Mouse (Mus musculus): Measurements from ENCODE around the gene Kdm1b. TPM values are rescaled to one million over a fixed set of nuclear protein-coding genes. Genes with fewer than 3 reads are reported as not detected.

The Kdm1b gene
- total and polyA plus RNA-seq, 2 experiments from 2014 or later = 13.9 to 27.2 TPM

- Histone ChIP-seq H3K27me3 (ENCODE audit: insufficient read depth, low read length) (no peaks in the 10 kb centered on the region), H3K4me3 (ENCODE audit: low read depth, low read length) (no peak overlapping the region), H3K9ac (no peak overlapping the region), H3K4me1 (ENCODE audit: insufficient read depth) (no peaks in the 10 kb centered on the region), H3K27ac (ENCODE audit: low read depth, low read length) (no peak overlapping the region), H3K9me3 (ENCODE audit: low read length) (no peaks in the 10 kb centered on the region), H3K36me3 (ENCODE audit: insufficient read depth) (peaks cover 51% of the 10 kb centered on the region), H3K4me2 (ENCODE audit: low read depth) (no peak overlapping the region)
- 93% methylated on average over 5 of the region's 5 CpGs for WGBS
- ATAC-seq (no peak), DNase-seq (no peak)
- no peak for TF ChIP-seq CTCF (IDR thresholded peaks at IDR 0.05; ENCODE audit: low read depth)
These were observed 13.5 kb downstream of the Kdm1b start for GRCm38 (mm10) chr13:47056781-47057180.

- H3K36me3 ChIP-seq (ENCODE audit: insufficient read depth) = peaks cover 65% of the 10 kb centered on the region
- ATAC-seq (no peak), DNase-seq (no peak)
- TF ChIP-seq CTCF (IDR thresholded peaks at IDR 0.05; ENCODE audit: low read depth) = no peak
- no peaks in the 10 kb centered on the region for H3K9me3 ChIP-seq (ENCODE audit: low read length)
- H3K27ac ChIP-seq (ENCODE audit: low read depth, low read length) = no peak overlapping the region
- H3K4me3 ChIP-seq (ENCODE audit: low read depth, low read length) = no peak overlapping the region
- no peak overlapping the region for H3K9ac ChIP-seq
- no peak overlapping the region for H3K4me2 ChIP-seq (ENCODE audit: low read depth)
- WGBS = 93% methylated on average over 17 of the region's 17 CpGs
- no peaks in the 10 kb centered on the region for H3K27me3 ChIP-seq (ENCODE audit: insufficient read depth, low read length)
- H3K4me1 ChIP-seq (ENCODE audit: insufficient read depth) = no peaks in the 10 kb centered on the region
These were observed 19.5 kb downstream of the Kdm1b start for GRCm38 (mm10) chr13:47062756-47063155.

GRCm38 (mm10) chr13:47063985-47064760, 20.9 kb downstream of the Kdm1b start:
- no peak for TF ChIP-seq CTCF (IDR thresholded peaks at IDR 0.05; ENCODE audit: low read depth)
- 77% methylated on average over 15 of the region's 15 CpGs for WGBS
- no peaks in the 10 kb centered on the region for H3K4me1 ChIP-seq (ENCODE audit: insufficient read depth)
- no peaks in the 10 kb centered on the region for H3K27me3 ChIP-seq (ENCODE audit: insufficient read depth, low read length)
- DNase-seq (no peak), ATAC-seq (no peak)
- no peak overlapping the region for H3K27ac ChIP-seq (ENCODE audit: low read depth, low read length)
- no peaks in the 10 kb centered on the region for H3K9me3 ChIP-seq (ENCODE audit: low read length)
- H3K4me3 ChIP-seq (ENCODE audit: low read depth, low read length) = no peak overlapping the region
- no peak overlapping the region for H3K9ac ChIP-seq
- no peak overlapping the region for H3K4me2 ChIP-seq (ENCODE audit: low read depth)
- peaks cover 63% of the 10 kb centered on the region for H3K36me3 ChIP-seq (ENCODE audit: insufficient read depth)

- Histone ChIP-seq H3K9ac (no peak overlapping the region), H3K36me3 (ENCODE audit: insufficient read depth) (peaks cover 50% of the 10 kb centered on the region), H3K9me3 (ENCODE audit: low read length) (no peaks in the 10 kb centered on the region), H3K27me3 (ENCODE audit: insufficient read depth, low read length) (no peaks in the 10 kb centered on the region), H3K4me1 (ENCODE audit: insufficient read depth) (no peaks in the 10 kb centered on the region), H3K4me2 (ENCODE audit: low read depth) (no peak overlapping the region), H3K27ac (ENCODE audit: low read depth, low read length) (no peak overlapping the region), H3K4me3 (ENCODE audit: low read depth, low read length) (no peak overlapping the region)
- ATAC-seq (no peak), DNase-seq (no peak)
- no peak for TF ChIP-seq CTCF (IDR thresholded peaks at IDR 0.05; ENCODE audit: low read depth)
- WGBS = 97% methylated on average over 10 of the region's 10 CpGs
These were observed 23.2 kb downstream of the Kdm1b start for GRCm38 (mm10) chr13:47066516-47066915.

- Histone ChIP-seq H3K4me1 (ENCODE audit: insufficient read depth) (no peaks in the 10 kb centered on the region), H3K36me3 (ENCODE audit: insufficient read depth) (peaks cover 54% of the 10 kb centered on the region)
- no peak for ATAC-seq
These were observed 23.7 kb downstream of the Kdm1b start for GRCm38 (mm10) chr13:47067001-47067400.

GRCm38 (mm10) chr13:47070329-47071080, 27.2 kb downstream of the Kdm1b start:
- no peak for TF ChIP-seq CTCF (IDR thresholded peaks at IDR 0.05; ENCODE audit: low read depth)
- ATAC-seq = no peak
- Histone ChIP-seq H3K9ac (no peak overlapping the region), H3K27ac (ENCODE audit: low read depth, low read length) (no peak overlapping the region), H3K36me3 (ENCODE audit: insufficient read depth) (peaks cover 64% of the 10 kb centered on the region), H3K27me3 (ENCODE audit: insufficient read depth, low read length) (no peaks in the 10 kb centered on the region), H3K4me3 (ENCODE audit: low read depth, low read length) (no peak overlapping the region), H3K9me3 (ENCODE audit: low read length) (no peaks in the 10 kb centered on the region), H3K4me1 (ENCODE audit: insufficient read depth) (no peaks in the 10 kb centered on the region), H3K4me2 (ENCODE audit: low read depth) (no peak overlapping the region)
- 76% methylated on average over 15 of the region's 15 CpGs for WGBS
- DNase-seq = no peak

More at GRCm38 (mm10) chr13:47067001-47067400, 23.7 kb downstream of the Kdm1b start:
- Histone ChIP-seq H3K4me3 (ENCODE audit: low read depth, low read length) (no peak overlapping the region), H3K9me3 (ENCODE audit: low read length) (no peaks in the 10 kb centered on the region), H3K27me3 (ENCODE audit: insufficient read depth, low read length) (no peaks in the 10 kb centered on the region), H3K4me2 (ENCODE audit: low read depth) (no peak overlapping the region), H3K27ac (ENCODE audit: low read depth, low read length) (no peak overlapping the region), H3K9ac (no peak overlapping the region)
- no peak for DNase-seq
- 95% methylated on average over 6 of the region's 6 CpGs for WGBS
- no peak for TF ChIP-seq CTCF (IDR thresholded peaks at IDR 0.05; ENCODE audit: low read depth)

- H3K9me3 ChIP-seq (ENCODE audit: low read length) = no peaks in the 10 kb centered on the region
- no peak overlapping the region for H3K4me2 ChIP-seq (ENCODE audit: low read depth)
- no peaks in the 10 kb centered on the region for H3K27me3 ChIP-seq (ENCODE audit: insufficient read depth, low read length)
- H3K27ac ChIP-seq (ENCODE audit: low read depth, low read length) = no peak overlapping the region
- no peak overlapping the region for H3K4me3 ChIP-seq (ENCODE audit: low read depth, low read length)
- DNase-seq = no peak
- H3K4me1 ChIP-seq (ENCODE audit: insufficient read depth) = no peaks in the 10 kb centered on the region
- no peak for ATAC-seq
- WGBS = 95% methylated on average over 13 of the region's 13 CpGs
- H3K9ac ChIP-seq = no peak overlapping the region
- TF ChIP-seq CTCF (IDR thresholded peaks at IDR 0.05; ENCODE audit: low read depth) = no peak
- peaks cover 56% of the 10 kb centered on the region for H3K36me3 ChIP-seq (ENCODE audit: insufficient read depth)
These were observed 28.6 kb downstream of the Kdm1b start for GRCm38 (mm10) chr13:47071871-47072270.

Data from forebrain, postnatal 0 days (tissue).